Mouse (Mus musculus) cerebellum, postnatal 14 days (tissue): ENCODE data around the gene Lmx1a.

ENCODE experiments used
- DNase-seq, 2 experiments: peaks; one replicate each; pipeline ENCODE4 v3.0.0; 2021; ENCODE audit warnings: mixed read lengths in 2 of 2

Gene Lmx1a

DNA sequence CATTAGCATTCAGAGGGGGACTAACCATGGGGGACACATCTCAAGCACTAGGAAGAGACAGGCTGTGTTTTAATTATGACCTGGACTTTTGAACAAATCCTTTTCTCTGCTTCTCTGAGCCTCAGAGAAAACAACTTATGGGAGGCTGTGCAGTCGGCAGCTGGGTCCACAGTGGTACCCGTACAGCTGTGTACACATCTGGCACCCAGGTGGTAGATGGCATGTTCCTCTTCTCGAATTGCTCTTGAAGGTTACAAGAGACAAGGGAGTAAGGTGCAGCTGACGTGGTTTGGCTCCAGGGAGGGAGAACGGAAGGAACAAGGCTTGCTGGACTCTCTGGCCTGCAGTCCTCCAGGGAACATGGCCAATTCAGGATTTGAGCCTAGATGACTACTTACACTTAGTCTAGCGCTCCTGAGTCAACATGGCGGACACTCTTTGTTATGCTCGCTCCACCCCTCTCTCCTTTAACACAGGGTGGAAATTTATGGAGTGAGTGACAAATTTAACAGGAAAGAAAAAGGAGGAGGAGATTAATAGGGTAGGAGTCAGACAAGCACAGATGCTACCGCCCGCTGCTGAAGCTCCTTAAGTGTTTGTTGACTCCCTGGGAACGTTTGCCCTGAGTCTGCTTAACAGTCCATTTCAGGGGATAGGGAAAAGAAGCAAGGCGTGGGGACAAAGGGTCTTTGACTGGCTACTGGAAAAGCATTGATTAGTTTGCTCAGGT lies 99.8 kb downstream of the Lmx1a start:
- no peak for DNase-seq

- no peak for DNase-seq
Measured at GRCm38 (mm10) chr1:167789448-167789847, 100.4 kb downstream of the Lmx1a start.

DNA sequence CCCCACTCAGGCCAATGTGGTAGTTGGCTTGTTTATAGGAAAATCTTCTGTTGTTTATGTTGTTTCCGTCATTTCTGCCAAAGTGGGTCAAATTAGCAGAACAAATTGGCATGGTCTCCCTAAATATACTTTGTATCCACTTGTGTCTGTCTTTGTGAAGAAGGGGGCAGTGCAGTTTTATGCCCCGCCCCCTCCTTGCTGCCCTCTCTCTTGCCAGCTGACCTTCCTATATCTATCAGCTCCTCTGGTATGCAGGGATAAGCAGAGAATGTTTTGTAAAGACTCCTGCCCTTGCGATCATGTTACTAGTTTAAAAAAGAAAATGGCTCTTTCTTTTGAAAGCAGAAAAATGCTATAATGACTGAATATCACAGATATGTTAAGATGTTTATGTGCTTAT lies 101.7 kb downstream of the Lmx1a start:
- DNase-seq = no peak

DNA sequence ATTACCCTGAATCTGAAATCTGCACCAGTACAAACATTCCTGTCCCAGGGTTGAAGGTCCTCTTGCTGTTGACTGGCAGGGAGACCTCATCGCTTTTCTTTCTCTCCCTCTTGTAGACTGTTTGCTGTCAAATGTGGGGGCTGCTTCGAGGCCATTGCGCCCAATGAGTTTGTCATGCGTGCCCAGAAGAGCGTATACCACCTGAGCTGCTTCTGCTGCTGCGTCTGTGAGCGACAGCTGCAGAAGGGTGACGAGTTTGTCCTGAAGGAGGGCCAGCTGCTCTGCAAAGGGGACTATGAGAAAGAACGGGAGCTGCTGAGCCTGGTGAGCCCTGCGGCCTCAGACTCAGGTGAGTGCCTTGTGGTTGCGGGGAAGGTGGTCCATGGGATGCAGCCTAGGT lies 102.2 kb downstream of the Lmx1a start:
- DNase-seq = no peak

GRCm38 (mm10) chr1:167801923-167802322 lies 112.9 kb downstream of the Lmx1a start:
- DNase-seq = peak; percentile 22 to 54

DNA sequence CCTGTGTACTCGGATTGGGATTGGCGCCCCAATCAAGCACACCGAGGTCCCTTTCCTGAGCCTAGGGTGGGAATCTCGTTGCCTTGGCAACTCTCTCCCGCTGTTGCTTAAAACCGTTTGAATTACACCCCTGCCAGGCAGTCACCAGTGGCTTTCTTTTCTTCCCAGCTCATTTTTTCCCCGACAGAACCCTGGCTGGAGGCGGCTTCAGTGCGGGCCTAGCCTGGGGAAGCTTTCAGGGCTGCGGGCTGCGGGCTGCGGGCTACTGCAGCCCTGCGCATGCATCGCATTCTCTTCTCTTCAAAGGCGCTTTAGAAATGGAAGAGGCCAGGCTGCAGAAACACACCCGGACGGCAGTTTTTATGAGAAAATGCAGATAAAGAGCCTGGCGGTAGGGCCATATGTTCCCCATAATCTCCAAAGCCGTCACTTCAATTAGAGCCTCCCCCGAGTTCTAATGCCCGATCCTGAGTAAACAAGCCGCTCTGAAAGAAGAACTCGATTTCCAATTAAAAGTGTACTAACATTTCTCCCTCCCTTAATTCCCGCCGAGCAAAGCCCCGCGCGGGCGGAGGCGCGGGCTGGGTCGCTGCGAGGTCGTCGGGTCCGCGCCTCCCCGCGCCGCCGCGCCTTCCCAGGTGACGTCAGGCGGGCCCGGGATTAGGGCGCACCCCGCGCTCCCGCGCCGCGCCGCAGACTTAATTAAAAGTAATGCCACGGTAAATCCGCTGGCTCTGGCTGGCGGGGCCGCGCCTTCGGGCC lies 113.7 kb downstream of the Lmx1a start:
- peak; percentile 38 to 43 for DNase-seq

DNA sequence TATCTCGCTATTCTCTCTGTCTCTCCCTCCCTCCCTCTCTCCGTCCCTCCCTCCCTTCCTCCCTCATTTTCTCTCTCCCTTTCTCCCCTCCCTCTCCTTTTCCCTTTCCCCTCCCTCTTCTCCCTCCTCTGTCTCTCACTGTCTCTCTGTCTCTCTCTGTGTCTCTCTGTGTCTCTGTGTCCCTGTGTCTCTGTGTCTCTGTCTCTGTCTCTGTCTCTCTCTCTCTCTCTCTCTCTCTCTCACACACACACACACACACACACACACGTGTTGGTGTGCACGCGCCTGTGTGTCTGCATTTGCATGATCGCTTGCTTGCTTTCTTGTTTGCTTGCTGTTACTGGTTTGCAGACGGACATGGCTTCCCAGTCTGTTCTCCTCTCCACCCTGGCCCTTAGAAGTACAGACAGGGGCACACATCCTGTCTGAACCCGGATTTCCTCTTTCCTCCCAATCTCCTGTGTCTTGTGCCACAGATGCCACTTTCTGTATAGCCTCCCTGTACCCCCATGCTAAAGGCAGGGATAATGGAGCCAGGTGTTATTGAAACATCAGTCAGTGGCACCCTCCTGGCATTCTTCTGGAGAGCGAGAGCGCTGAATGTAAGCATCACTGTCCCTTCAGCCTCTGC lies 114.4 kb downstream of the Lmx1a start:
- no peak for DNase-seq

GRCm38 (mm10) chr1:167804836-167805235 lies 115.8 kb downstream of the Lmx1a start:
- no peak for DNase-seq

DNA sequence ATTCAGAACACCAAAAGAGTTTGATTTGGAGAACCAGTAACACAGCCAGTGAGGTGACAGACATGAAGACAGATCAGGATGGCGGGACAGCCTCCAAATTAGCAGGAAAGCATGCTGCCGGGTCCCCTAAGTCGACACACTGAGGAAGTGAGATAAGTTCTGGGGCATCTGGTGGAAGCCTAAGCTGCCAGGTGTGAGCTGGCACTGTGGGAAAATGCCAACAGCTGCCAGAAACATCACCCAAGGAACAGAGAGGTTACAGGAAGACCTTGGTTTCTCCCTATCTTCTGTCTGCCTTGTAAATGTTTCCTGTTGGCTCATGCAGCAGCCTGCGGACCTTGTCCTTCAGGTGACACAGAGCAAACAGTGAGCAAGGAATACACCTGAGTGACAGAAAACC lies 122.1 kb downstream of the Lmx1a start:
- DNase-seq = no peak

GRCm38 (mm10) chr1:167815166-167815565 lies 126.1 kb downstream of the Lmx1a start:
- DNase-seq = no peak

- DNase-seq = no peak
Measured at GRCm38 (mm10) chr1:167817028-167817427, 128.0 kb downstream of the Lmx1a start.

- DNase-seq = no peak
Measured at GRCm38 (mm10) chr1:167817616-167818015, 128.6 kb downstream of the Lmx1a start.

DNA sequence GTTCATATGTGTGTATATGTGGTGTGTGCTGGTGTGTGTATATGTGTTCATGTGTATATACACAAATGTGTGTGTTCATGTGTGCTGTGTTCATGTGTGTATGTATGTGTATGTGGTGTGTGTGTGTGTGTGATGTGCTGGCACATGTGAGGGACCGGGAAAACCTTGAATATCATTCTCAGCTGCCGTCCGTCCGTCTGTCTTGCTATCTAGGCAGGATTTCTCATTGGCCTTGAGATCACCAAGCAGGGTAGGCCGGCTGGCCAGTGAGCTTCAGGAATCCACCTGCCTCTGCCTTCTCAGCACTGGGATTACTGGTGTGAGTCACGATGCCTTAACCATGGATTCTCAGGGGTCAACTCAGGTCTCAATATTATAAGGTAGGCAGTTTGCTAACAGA lies 131.0 kb downstream of the Lmx1a start:
- no peak for DNase-seq

- no peak for DNase-seq
Measured at GRCm38 (mm10) chr1:167821125-167821524, 132.1 kb downstream of the Lmx1a start.

GRCm38 (mm10) chr1:167830291-167830690 lies 141.3 kb downstream of the Lmx1a start:
- DNase-seq = no peak

DNA sequence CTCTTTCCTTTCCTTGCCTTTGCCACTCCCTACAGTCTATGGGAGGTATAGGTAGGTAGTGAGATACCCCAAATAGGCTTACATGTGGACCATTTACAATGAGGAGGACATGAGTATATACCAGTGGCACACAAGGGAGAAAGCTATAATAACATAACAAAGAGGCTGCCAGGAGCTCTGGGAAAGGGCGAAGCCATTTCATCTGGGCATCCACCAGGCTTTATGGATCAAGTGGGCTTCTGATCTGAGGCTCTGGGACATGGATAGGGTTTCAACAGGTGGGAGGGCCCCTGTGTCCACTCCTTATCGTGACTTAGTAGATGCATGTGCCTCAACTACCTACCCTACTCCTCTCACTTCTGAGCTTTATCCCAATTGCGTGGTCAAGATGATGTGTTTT lies 142.6 kb downstream of the Lmx1a start:
- no peak for DNase-seq

GRCm38 (mm10) chr1:167854801-167855200 lies 165.8 kb downstream of the Lmx1a start:
- DNase-seq = peak; percentile 25 to 30

DNA sequence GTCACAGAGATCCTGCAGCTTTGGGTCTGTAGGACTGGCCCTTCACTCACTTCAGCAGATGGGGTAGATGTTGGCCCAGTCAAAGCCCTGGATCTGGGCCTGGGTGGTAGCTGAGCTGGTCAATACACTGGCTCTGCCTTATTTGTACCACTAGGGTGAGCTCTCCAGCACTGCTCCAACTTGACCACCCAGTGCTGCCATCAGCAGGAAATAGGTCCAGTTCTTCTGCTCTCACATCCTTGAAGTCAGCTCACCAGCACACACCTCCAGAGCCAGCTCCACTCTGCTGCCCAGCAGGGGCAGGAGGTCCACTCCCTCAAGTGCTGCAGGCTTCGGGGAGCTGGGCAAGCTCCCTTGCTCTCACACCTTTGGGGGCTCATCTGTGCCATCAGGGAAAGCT lies 183.0 kb downstream of the Lmx1a start:
- no peak for DNase-seq

DNA sequence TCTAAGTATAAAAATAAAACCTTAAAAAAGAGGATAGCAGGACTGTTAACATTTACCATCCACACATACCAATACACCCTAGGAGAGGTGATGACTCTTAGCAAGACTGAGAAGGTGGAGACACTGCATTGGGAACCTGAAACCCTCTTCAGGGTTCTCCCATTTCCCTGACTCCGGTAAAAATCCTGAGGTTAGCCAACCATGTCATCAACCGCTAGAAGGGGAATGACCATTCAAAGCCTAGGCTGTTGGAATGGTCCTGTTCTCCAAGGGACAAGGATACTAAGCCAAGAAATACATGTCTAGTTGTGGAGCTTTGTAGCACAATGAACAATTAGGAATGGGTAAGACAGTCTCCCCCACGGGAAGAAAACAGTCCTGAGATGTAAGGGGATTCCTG lies 185.1 kb downstream of the Lmx1a start:
- no peak for DNase-seq

DNA sequence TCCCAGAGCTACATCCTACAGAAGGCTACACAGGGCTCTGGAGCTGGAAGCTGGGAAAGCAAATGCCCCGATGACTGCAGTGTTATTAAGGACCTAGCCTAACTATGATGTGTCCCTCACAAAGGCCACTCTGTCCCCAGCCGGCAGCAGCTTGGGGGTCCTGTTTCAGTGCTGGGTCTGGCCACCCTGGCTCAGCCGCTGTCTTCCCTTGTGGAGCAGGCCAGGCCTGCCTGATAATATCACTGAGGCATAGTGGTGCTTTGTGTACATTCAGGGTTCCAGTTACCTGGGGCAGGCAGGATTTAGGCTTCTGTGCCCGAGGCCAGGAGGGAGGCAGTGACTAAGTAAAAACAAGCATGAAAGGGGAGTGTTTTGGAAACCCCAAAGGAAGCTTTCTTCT lies 188.9 kb downstream of the Lmx1a start:
- DNase-seq = no peak

GRCm38 (mm10) chr1:167878354-167878753 lies 189.3 kb downstream of the Lmx1a start:
- DNase-seq = no peak

GRCm38 (mm10) chr1:167885776-167886175 lies 196.7 kb downstream of the Lmx1a start:
- no peak for DNase-seq

GRCm38 (mm10) chr1:167888120-167888519 lies 199.1 kb downstream of the Lmx1a start:
- DNase-seq = peak; percentile 13 to 17

DNA sequence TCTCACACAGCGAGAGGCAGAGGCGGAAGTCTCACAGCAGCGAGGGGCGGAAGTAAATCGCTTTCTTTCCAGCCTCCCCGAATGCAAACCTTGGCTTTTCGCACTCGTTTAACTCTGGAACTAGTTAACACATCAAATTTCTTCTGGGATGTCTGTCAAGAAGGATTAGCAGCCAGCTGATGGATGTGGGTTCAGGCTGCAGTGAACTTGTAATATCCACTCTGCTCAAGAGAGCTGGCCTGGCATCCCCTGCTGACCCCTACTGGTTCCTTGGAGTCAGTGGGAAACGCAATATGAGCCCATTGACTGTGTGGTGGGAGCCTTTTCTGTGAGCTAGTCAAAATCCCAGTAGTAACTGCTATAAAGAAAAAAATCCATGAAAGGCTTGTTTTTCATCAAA lies 199.8 kb downstream of the Lmx1a start:
- DNase-seq = peak; percentile 48 to 53
